Mouse (Mus musculus) T-helper 2 cell (primary cell): Measurements from ENCODE around the gene Hist1h2ag.
"Not testable (repeated sequence)": the region's sequence is repeated elsewhere in the genome, so short reads cannot be mapped to it uniquely, and the experiment has no call there.

Experiments used
- in situ Hi-C: fragments of 300-600 bp; cut with MboI, MseI; formaldehyde crosslinking; loops from one replicate; pipeline ENCODE4 v1.15.1; 2025; ENCODE audit warnings: high pct_unique_total_duplicates

The Hist1h2ag gene

DNA sequence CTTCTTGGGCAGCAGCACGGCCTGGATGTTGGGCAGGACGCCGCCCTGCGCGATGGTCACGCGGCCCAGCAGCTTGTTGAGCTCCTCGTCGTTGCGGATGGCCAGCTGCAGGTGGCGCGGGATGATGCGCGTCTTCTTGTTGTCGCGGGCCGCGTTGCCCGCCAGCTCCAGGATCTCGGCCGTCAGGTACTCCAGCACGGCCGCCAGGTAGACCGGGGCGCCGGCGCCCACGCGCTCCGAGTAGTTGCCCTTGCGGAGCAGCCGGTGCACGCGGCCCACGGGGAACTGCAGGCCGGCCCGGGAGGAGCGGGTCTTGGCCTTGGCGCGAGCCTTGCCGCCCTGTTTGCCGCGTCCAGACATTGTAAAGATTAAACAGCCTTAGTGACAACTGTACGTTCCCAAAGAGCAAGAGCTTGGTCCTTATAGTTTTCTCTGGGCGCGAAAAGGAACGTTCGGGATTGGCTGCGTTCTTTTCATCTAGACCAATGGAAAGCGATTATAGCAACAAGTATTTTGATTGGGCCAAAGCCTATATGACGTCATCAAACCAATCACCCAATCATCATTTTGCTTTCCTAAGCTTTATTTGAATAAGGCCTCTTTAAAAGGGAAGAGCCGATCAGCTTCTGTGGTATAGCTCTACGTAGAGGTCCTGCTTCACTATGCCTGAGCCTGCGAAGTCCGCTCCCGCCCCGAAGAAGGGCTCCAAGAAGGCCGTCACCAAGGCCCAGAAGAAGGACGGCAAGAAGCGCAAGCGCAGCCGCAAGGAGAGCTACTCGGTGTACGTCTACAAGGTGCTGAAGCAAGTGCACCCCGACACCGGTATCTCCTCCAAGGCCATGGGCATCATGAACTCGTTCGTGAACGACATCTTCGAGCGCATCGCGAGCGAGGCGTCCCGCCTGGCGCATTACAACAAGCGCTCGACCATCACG, at the start of gene Hist1h2ag, which contains the start of gene Hist1h2bj:
Gene Hist1h2ag, minus strand, starts transcription at position 377 of the 935 bp plus-strand sequence.
Gene Hist1h2bj, plus strand, starts transcription at position 647 of the 935 bp plus-strand sequence.
- in situ Hi-C loops: loop anchor here (10.0 kb wide), 2 partner anchors 1492 to 1722 kb away; partner anchors contain the start of genes Hist1h1a, Hist1h2af, Hist1h3a and Hist1h3g

DNA sequence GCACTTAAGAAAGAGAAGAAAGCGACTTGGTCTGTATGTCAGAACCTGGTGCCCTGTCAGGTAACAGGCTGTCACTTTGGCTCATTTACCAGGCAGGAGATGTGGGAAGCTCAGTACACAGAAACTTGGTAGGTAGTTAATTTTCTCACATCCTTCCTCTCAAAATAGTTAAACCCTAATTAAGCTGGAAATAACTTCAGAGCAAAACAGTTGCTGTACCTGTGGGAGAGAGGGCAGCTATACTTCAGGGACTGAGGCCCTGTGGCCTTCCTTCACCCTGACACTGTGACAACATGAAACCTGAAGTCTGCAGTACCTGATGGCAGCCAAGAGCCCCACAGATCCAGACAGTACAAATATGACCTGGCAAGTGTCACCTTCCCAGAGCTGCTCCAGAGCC, 41.4 kb upstream of the Hist1h2ag start, which contains the start of gene Vmn1r188:
Gene Vmn1r188, plus strand, starts transcription at position 301 of the 400 bp plus-strand sequence.
- in situ Hi-C loops: not testable (repeated sequence)

DNA sequence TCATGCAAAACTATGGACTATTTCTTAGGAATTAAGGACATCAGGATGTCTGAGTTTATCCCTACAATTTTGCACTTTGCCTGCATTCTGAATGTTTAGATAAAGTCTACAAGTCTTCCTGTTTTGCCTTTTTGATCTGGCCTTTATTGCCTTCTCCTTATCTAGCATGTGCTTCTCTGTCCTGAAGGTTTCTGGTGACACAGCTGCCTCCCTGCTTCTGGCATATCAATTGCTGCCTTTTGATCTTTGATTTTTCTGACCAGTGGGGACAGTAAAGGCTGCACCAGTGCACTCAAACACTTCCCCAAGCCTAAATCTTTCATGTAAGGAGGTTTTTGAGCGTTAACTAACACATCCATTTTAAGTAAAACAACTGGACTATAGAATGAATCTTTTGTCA, 20.7 kb upstream of the Hist1h2ag start:
- in situ Hi-C loops: no loop called here

DNA sequence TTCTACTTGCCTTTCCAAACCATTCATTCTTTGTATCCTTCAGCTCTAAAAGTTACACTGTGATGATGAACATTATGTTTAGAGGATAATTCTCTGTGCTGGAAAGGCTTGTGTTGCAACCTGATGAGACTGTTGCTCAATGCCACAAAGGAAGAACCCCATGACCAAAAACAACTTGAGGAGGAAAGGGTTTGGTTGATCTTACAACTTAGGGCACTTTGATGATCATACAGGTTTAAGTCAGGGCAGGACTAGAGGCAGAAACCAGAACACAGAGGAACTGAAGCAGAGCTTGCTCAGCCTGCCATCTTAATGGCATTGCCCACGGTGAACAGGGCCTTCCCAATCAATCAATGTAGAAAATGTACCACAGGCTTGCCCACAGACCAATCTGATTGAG, 18.7 kb upstream of the Hist1h2ag start:
- in situ Hi-C loops: no loop called here

DNA sequence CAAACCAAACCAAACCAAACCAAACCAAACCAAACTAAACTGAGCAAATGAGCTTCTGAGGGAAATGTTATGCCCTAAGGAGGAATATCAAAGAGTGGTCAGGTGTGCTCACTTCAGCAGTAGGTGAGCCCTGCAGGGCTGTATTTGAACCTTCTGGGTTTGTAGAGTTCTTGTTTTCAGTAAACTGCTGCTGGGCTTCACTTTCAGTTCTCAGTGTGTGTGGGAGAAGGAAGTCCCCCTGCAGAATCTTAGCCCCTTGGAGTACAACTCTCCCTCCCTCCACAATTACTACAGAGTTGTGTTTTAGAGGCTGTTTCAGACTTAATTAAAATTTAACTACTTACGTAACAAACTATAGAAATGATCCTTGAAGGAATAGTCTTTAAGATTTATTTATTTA, 11.0 kb upstream of the Hist1h2ag start:
- in situ Hi-C loops: loop anchor here (5.0 kb wide), 1 partner anchor 1349 kb away; no protein-coding TSS in a partner anchor

DNA sequence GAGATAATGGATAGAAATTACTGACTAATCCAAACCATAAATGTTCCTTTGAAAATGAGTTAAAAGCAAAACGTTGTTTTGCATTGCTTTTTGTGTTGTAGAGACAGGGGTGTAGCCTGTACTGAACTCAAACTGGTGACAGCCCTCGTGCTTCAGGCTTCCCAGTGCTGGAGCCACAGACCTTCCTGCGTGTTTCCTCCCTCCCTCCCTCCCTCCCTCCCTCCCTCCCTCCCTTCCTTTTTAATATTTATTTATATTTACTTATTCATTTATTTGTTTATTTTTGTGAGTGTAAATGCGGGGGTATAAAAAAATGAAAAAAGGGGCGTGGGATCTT, 8.7 kb upstream of the Hist1h2ag start:
- in situ Hi-C loops: loop anchor here (5.0 kb wide), 1 partner anchor 1351 kb away; no protein-coding TSS in a partner anchor

DNA sequence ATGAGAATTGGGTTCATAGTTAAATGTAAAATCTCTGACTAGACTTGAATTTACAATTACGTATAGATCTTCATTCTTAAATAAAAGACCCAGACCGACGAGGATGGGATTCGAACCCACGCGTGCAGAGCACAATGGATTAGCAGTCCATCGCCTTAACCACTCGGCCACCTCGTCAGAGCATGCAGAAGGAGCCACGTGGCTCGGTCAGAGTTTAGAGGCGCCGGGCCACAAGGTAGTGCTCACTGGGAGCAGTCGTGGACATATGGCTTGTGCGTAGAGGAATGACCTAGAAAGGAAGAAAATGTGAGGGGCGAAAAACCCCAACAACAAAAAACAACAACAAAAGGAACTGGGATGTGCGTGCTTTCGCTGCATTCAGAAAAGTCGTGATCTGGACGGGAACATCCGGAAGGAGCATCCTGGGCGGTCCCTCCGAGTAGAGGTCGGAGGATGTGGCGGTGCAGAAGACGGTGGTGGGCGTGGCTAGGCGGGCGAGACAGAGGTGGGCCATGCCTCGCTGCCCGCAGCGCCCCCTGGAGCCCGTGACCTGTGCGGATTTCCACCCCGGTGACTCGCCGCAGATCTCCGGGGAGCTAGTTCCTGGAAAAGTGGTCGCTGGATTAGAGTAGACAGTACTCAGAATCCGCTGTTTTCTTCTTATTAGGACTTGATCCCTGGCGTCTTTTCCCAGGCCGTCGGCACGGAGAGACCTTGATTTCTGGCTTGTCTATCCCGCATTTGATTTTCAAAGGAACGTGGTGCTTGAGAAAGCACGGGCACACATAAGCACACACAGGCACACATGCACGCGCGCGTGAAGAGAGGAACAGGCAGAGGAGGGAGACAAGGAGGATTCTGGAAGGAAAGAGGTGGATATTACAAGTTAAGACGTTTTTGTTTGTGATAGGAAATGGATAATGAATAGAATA, 8.1 kb upstream of the Hist1h2ag start:
- in situ Hi-C loops: loop anchor here (5.0 kb wide), 1 partner anchor 1351 kb away; no protein-coding TSS in a partner anchor

DNA sequence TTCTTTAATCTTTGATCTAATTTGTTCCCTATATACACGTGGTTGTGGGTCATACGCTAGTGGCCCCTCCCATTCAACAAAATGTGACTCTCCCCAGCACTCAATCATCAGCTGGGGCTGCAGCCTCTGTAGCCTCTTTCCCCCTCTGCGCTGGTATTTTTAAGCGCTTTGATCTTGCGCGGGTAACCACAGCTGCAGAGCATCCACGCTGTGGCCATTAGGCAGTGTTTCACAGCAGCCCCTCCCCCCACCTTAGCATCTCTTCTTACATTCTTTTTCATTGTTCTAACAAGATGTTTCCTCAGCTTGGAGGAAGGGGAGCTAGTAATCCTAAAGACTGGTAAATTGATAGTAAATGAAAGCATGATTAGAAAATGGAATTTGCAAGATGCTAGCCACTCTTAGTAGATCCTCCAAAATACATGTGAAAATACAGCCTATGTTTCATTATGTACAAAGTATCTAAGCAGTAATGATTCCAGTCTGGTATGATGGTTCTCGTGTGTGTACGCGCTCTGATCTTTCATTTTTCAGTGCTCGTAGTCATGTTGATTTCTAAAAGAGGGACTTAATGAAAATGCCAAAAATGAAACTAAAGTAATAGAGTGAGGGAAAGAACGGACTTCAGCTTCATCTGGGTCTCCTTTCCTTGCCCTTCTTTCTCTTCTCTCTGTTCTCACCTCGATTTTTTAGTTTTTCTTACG, 7.1 kb upstream of the Hist1h2ag start:
- in situ Hi-C loops: loop anchor here (5.0 to 10.0 kb wide), 3 partner anchors 1352 to 1715 kb away; partner anchors contain the start of genes Hist1h1a, Hist1h2af, Hist1h3a and Hist1h3g

DNA sequence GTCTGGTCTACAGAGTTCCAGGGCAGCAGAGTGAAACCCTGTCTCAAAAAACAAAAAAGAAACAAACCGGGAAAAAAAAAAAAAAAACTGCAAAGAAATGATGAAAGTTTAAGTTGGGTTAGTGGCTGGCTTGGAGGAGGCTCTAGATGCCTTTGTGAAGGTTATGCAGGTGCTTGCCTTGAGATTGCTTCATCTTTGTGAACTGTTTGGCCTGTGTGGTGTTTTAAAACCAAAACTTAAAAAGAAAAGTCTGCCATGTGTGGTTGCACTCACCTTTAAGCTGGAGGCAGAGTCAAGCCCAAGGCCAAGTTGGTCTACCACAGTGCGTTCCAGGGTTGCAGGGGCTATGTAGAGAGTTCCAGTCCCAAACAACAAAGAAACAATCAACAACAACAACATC, 6.3 kb upstream of the Hist1h2ag start:
- in situ Hi-C loops: loop anchor here (10.0 kb wide), 2 partner anchors 1486 to 1716 kb away; partner anchors contain the start of genes Hist1h1a, Hist1h2af, Hist1h3a and Hist1h3g

DNA sequence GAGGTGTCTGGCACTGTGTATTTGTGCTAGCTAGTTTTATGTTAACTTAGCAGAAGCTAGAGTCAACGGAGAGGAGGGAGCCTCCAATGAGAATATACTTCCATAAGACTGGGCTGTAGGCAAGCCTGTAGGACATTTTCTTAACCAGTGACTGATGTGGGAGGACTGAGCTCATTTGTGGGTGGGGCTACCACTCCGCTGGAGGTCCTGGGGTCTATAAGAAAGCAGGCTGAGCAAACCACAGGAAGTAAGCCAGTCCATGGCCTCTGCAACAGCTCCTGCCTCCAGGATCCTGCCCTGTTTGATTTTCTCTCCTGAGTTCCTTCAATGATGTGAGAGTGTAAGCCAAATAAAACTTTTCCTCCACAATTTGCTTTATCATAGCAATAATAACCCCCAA, 2.6 kb upstream of the Hist1h2ag start:
- in situ Hi-C loops: loop anchor here (10.0 kb wide), 2 partner anchors 1489 to 1719 kb away; partner anchors contain the start of genes Hist1h1a, Hist1h2af, Hist1h3a and Hist1h3g

DNA sequence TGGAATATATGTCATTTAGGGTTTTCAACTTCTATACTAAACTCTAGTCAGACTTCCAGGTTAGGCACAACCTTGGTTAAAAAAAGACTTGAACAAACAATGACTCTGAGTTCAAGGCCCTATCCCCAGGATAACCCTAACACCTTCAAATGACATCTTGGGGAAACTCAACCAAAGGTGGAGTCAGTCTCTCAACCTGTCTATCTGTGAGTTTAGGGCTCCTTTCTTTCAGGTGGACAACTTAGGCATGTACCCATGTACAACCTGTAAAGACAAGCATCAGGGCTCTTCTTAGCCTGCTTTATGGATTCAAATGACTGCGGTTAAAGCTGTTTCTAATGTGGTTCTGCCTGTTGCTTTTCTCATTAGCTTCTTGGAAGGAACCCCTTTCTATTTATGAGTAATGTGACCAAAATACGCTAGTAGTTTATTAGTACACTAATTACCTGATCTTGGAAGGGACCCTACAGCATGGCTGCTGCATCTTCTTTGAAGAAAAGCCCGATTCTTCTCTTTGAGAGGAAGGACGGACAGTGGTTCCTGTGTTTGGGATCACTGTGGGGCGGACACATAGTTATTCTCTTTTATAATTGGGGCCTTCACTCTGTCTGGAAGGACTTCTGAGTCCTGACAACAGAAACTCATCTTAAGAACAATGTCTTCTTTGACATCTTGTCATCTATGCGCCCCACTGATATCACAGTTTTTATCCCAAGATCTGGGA, 1.9 kb upstream of the Hist1h2ag start:
- in situ Hi-C loops: loop anchor here (10.0 kb wide), 2 partner anchors 1490 to 1720 kb away; partner anchors contain the start of genes Hist1h1a, Hist1h2af, Hist1h3a and Hist1h3g

DNA sequence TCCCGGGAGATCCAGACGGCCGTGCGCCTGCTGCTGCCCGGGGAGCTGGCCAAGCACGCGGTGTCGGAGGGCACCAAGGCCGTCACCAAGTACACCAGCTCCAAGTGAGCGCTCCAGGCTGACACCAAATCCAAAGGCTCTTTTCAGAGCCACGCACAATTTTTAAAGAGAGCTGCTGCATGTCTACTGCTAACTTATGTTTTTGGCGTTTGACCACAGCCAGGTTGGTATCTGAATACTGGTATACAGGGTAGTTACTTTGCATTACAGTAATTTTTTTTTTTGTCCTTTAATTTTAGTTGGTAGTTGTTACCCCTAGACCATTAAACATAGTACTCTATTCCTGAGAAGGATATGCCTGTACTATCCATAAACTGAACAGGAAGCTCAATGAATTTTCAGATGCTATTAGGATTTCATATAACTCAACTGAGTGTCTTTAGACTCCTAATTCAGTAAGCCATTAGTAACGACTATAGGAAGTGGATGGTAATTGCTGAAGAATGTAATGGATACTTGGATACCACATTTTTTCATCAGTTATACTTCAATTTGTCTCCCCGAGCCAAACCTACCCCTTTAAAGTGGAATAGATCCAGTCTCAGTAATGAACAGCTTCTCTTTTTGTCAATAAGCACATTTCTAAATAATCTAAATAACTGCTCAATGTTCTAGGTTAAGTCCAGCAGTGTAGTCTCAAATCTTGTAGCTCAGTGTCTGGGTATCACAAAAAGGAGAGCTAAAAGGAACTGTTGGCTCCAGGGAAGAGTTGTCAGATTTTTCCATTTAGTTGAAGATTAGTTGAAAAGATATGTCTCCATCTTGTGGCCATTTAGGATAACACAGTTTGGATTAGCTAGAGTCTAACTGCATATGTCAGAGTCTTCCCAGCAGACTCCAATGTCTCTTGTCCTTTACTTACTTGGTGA, 1.0 kb upstream of the Hist1h2ag start:
- in situ Hi-C loops: loop anchor here (10.0 kb wide), 2 partner anchors 1491 to 1721 kb away; partner anchors contain the start of genes Hist1h1a, Hist1h2af, Hist1h3a and Hist1h3g

DNA sequence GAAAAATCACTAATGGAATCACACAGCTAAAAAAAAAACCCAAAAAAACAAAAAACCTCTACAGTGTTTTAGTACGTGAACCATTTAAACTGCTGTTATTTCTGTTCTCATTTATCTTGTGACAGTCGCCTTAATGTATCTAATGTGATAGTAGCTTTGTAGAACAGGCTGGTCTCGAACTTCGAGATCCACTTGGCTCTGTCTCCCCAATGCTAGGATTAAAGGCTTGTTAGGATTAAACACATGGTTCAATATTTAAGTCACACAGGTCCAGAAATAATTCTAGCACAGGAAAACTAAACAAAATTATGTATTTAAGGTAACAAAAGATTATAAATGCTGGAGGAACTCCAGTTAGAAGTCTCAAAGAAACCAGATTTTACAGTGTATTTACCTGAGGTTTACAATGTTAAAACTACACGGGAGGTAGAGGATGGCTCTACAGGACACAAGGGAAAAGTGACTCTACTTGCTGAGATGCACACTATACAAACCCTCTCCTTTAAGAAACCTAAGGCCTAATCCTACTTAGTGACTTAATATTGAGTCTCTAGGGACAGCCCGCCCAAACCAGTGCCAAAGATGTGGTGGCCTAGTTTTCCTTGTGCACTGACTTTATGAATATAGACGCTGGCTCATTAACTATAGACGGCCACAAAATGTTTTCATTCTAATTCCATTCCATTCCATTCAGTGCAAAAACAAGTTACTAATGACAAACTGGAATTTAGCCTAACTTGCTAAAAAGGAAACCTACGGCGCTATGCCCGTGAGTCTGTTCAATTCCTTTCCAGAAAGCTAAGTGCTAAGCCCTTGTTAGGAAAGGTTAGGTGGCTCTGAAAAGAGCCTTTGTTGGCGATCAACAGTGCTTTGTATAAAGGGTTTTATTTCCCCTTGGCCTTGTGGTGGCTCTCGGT, 835 bp downstream of the Hist1h2ag start:
- in situ Hi-C loops: loop anchor here (10.0 kb wide), 2 partner anchors 1493 to 1723 kb away; partner anchors contain the start of genes Hist1h1a, Hist1h2af, Hist1h3a and Hist1h3g

DNA sequence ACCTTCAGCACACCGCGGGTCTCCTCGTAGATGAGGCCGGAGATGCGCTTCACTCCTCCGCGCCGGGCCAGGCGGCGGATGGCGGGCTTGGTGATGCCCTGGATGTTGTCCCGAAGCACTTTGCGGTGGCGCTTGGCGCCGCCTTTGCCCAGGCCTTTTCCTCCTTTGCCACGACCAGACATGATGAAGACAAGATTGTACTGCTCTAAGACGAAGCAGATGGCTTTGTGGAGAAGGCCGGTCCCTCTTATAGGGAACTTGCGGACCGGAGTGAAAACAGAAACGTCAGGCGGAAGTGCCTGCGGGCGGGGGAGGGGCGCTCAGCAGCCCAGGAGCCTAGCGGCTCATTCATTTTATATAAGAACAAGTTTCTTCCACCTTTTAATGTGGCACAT, 1.6 kb downstream of the Hist1h2ag start, which contains the start of gene Hist1h4i:
Gene Hist1h4i, minus strand, starts transcription at position 221 of the 395 bp plus-strand sequence.
- in situ Hi-C loops: loop anchor here (10.0 kb wide), 2 partner anchors 1494 to 1724 kb away; partner anchors contain the start of genes Hist1h1a, Hist1h2af, Hist1h3a and Hist1h3g

DNA sequence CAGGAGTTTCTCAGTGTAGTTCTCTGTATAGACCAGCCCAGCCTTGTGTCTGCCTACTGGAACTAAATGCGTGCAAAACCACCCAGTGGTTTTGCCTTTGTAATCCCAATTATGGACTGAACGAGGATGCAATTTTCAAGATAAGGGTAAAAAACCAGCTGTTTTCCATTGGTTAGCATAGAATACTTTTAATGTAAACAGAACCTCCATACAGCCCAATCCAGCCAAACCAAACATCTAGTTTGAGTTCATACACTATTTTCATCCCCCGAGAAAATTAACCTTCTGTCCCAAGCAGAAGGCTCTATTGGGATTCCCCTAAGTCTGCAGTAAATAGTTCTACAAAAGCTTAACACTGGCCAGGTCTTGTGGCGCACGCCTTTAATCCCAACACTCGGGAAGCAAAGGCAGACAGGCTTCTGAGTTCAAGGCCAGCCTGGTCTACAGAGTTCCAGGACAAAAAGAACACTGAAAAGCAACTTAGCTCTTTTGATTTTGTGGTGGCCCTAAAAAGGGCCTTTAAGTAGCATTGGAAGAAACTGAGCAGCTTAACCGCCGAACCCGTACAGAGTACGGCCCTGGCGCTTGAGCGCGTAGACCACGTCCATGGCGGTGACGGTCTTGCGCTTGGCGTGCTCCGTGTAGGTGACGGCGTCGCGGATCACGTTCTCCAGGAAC, 2.1 kb downstream of the Hist1h2ag start:
- in situ Hi-C loops: loop anchor here (10.0 kb wide), 2 partner anchors 1494 to 1724 kb away; partner anchors contain the start of genes Hist1h1a, Hist1h2af, Hist1h3a and Hist1h3g

DNA sequence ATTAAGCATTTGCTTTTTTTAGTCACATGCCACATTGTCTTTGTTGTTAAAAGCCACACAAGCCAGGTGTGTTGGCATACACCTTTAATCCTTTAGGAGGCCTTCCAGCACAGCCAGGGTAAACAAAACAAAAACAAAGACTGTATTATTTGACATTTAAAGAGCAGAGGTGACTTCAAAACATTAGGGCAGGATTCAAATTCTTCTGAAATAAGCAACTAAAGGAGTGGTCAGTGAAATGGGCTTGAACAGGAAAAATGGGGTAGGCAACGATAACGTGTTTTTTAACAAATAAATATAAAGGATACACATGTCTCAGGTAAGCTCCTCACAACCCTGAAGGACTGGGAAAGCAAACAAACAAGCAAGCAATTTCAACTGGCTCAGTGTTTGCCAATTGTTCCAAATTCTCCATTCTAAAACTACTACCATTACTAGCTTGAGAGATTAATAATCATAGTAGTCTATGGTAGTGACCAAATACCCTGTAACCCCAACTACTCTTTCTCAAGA, 2.7 kb downstream of the Hist1h2ag start:
- in situ Hi-C loops: loop anchor here (5.0 to 10.0 kb wide), 3 partner anchors 323 to 1725 kb away; partner anchors contain the start of genes Hist1h1a, Hist1h2af, Hist1h2ai and Hist1h2bl
